Mouse (Mus musculus): ENCODE results near the gene Kansl1.

- TF ChIP-seq CTCF (conservative IDR thresholded peaks at IDR 0.05 in 1 of 2, IDR thresholded peaks at IDR 0.05 in 1 of 2; ENCODE audit: low read depth in 2 of 2, low read length in 2 of 2) (no peak), RCOR1 (conservative IDR thresholded peaks at IDR 0.05; ENCODE audit: low read depth, low read length) (no peak), POLR2A (IDR thresholded peaks at IDR 0.05; ENCODE audit: low read depth, low read length) (no peak), EP300 (IDR thresholded peaks at IDR 0.05; ENCODE audit: low read length) (no peak), ZKSCAN1 (IDR thresholded peaks at IDR 0.05; ENCODE audit: borderline replicate concordance, low read depth, low read length) (no peak), MXI1 (IDR thresholded peaks at IDR 0.05; ENCODE audit: low read depth, low read length) (no peak), MAX (IDR thresholded peaks at IDR 0.05; ENCODE audit: low read length) (no peak), CHD2 (IDR thresholded peaks at IDR 0.05; ENCODE audit: low read length) (no peak), HCFC1 (IDR thresholded peaks at IDR 0.05; ENCODE audit: low read depth, low read length) (no peak)
These were observed 92.4 kb downstream of the Kansl1 start for GRCm38 (mm10) chr11:104376291-104376690.

All from CH12.LX (cell line).